Mouse (Mus musculus) kidney, adult 2 months (tissue): ENCODE data around the gene Lrrc59.

Source experiments
- CTCF ChIP-seq: fragments of 200-500 bp; conservative IDR thresholded peaks from 2 replicates; pipeline ENCODE4 v1.5.1; 2011; ENCODE audit warnings: low read depth, mild to moderate bottlenecking, control low read depth, low read length, moderate library complexity, mixed read lengths; ENCODE audit not compliant: insufficient read depth, insufficient read length
- POLR2A ChIP-seq: fragments of 200-500 bp; IDR thresholded peaks from one replicate; pipeline ENCODE4 v1.6.1; 2011; ENCODE audit warnings: low read depth, low read length, control low read depth

DNA sequence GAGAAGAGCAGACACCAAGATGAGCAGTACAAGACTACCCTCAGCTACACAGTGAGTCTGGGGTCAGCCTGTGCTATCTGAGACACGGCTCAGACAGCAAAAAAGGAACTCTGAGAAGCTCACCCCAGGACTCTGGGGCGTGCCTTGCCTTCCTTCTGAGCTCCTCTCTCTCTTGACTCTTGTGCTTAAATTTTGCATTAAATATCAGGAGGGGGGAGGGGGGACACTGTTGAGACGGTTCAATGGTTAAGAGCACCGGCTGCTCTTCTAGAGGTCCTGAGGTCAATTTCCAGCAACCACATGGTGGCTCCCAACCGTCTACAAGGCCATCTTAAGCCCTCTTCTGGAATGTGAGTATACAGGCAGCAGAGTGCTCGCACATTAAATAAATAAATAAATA, 42.1 kb upstream of the Lrrc59 start:
- no peak for TF ChIP-seq POLR2A
- no peak for TF ChIP-seq CTCF
